Mouse (Mus musculus) MEL (cell line): Measurements from ENCODE around the gene Arpc3. TPM values are rescaled to one million over a fixed set of nuclear protein-coding genes. Genes with fewer than 3 reads are reported as not detected.
A peak's percentile ranks its signal among the peaks of the same experiment; 100 is the strongest.

Experiments used
- DNase-seq: peaks from one replicate; pipeline ENCODE4 v3.0.0; 2011; ENCODE audit warnings: low read depth, low spot score
- H3K27ac ChIP-seq: 2 replicates; pipeline ENCODE4 v1.5.1; 2012; ENCODE audit warnings: low read depth, mild to moderate bottlenecking, control low read depth, low read length, moderate library complexity; ENCODE audit not compliant: control insufficient read depth
- H3K27me3 ChIP-seq, 2 experiments: fragments of 150-350 bp in 1 of 2; sonication (generic) in 1 of 2; 2 replicates each; pipeline ENCODE4 v1.6.1; 2012; ENCODE audit warnings: low read length in 2 of 2, mild to moderate bottlenecking in 2 of 2, improper control_type of control experiment in 1 of 2, moderate library complexity in 1 of 2; ENCODE audit not compliant: insufficient read depth in 2 of 2, control insufficient read depth in 1 of 2
- H3K36me3 ChIP-seq, 2 experiments: 2 replicates each; pipeline ENCODE4 v1.6.1; 2012 to 2014; ENCODE audit warnings: low read length in 2 of 2, improper control_type of control experiment in 1 of 2, inconsistent platforms in 1 of 2, mild to moderate bottlenecking in 1 of 2; ENCODE audit not compliant: insufficient read depth in 2 of 2, control insufficient read depth in 1 of 2
- H3K4me1 ChIP-seq, 2 experiments: fragments of 150-350 bp in 1 of 2; sonication (generic) in 1 of 2; 2 replicates each; pipeline ENCODE4 v1.6.1; 2012; ENCODE audit warnings: low read length in 2 of 2, improper control_type of control experiment in 1 of 2, mild to moderate bottlenecking in 1 of 2; ENCODE audit not compliant: insufficient read depth in 2 of 2, control insufficient read depth in 1 of 2
- H3K4me3 ChIP-seq, 2 experiments: fragments of 150-350 bp in 1 of 2; sonication (generic) in 1 of 2; 2 replicates each; pipeline ENCODE4 v1.5.1; 2012; ENCODE audit warnings: low read depth in 2 of 2, low read length in 2 of 2, mild to moderate bottlenecking in 2 of 2, moderate library complexity in 2 of 2, control low read depth in 1 of 2, improper control_type of control experiment in 1 of 2; ENCODE audit not compliant: control insufficient read depth in 1 of 2, insufficient read depth in 1 of 2
- H3K79me2 ChIP-seq: 2 replicates; pipeline ENCODE4 v1.6.1; 2012; ENCODE audit warnings: mild to moderate bottlenecking, low read length, moderate library complexity; ENCODE audit not compliant: control insufficient read depth, poor library complexity, insufficient read depth
- H3K9ac ChIP-seq: 2 replicates; pipeline ENCODE4 v1.6.1; 2012; ENCODE audit warnings: low read depth, mild to moderate bottlenecking, control low read depth, low read length, moderate library complexity; ENCODE audit not compliant: control insufficient read depth, poor library complexity, severe bottlenecking
- H3K9me3 ChIP-seq: fragments of 150-350 bp; sonication (generic); replicated peaks from 2 replicates; pipeline ENCODE4 v1.6.1; 2012; ENCODE audit warnings: mild to moderate bottlenecking, low read length, improper control_type of control experiment, moderate library complexity; ENCODE audit not compliant: insufficient read depth
- CHD1 ChIP-seq: IDR thresholded peaks from 2 replicates; pipeline ENCODE4 v1.6.1; 2012; ENCODE audit warnings: low read depth, mild to moderate bottlenecking, inconsistent platforms, low read length, improper control_type of control experiment
- CTCF ChIP-seq, 3 experiments: IDR thresholded peaks in 2 of 3; conservative IDR thresholded peaks in 1 of 3; 2 replicates each; pipeline ENCODE4 v1.5.1; 2011 to 2012; ENCODE audit warnings: low read length in 3 of 3, low read depth in 2 of 3, mild to moderate bottlenecking in 2 of 3, improper control_type of control experiment in 1 of 3, inconsistent platforms in 1 of 3, mixed read lengths in 1 of 3, moderate library complexity in 1 of 3; ENCODE audit not compliant: control insufficient read depth in 1 of 3, insufficient read depth in 1 of 3, poor library complexity in 1 of 3, severe bottlenecking in 1 of 3
- E2F4 ChIP-seq: IDR thresholded peaks from 2 replicates; pipeline ENCODE4 v1.6.1; 2011; ENCODE audit warnings: low read depth, low read length, improper control_type of control experiment, borderline replicate concordance
- JUND ChIP-seq: IDR thresholded peaks from 2 replicates; pipeline ENCODE4 v1.6.1; 2011; ENCODE audit warnings: low read depth, mild to moderate bottlenecking, improper control_type of control experiment, low read length
- MAFK ChIP-seq: IDR thresholded peaks from 2 replicates; pipeline ENCODE4 v1.6.1; 2011; ENCODE audit warnings: low read depth, mild to moderate bottlenecking, low read length, improper control_type of control experiment, borderline replicate concordance
- MYB ChIP-seq: IDR thresholded peaks from 2 replicates; pipeline ENCODE4 v1.6.1; 2011; ENCODE audit warnings: mild to moderate bottlenecking, low read depth, low read length, improper control_type of control experiment
- MYC ChIP-seq: IDR thresholded peaks from 2 replicates; pipeline ENCODE4 v1.6.1; 2011; ENCODE audit warnings: low read depth, mild to moderate bottlenecking, low read length, improper control_type of control experiment, moderate library complexity
- POLR2AphosphoS2 ChIP-seq: IDR thresholded peaks from 2 replicates; pipeline ENCODE4 v1.6.1; 2011; ENCODE audit warnings: low read length, improper control_type of control experiment
- RCOR1 ChIP-seq: IDR thresholded peaks from 2 replicates; pipeline ENCODE4 v1.6.1; 2012; ENCODE audit warnings: low read depth, mild to moderate bottlenecking, inconsistent platforms, low read length, improper control_type of control experiment
- SIN3A ChIP-seq: IDR thresholded peaks from 2 replicates; pipeline ENCODE4 v1.6.1; 2012; ENCODE audit warnings: low read length, improper control_type of control experiment, inconsistent platforms
- TAL1 ChIP-seq: IDR thresholded peaks from 2 replicates; pipeline ENCODE4 v1.6.1; 2012; ENCODE audit warnings: mild to moderate bottlenecking, inconsistent platforms, low read length, moderate library complexity, mixed read lengths
- TBP ChIP-seq: IDR thresholded peaks from 2 replicates; pipeline ENCODE4 v1.8.0; 2011; ENCODE audit warnings: low read depth, low read length, improper control_type of control experiment
- TCF12 ChIP-seq: IDR thresholded peaks from 2 replicates; pipeline ENCODE4 v1.6.1; 2014; ENCODE audit warnings: low read depth, mild to moderate bottlenecking, inconsistent platforms, low read length, improper control_type of control experiment, moderate library complexity
- USF1 ChIP-seq: IDR thresholded peaks from 2 replicates; pipeline ENCODE4 v1.6.1; 2014; ENCODE audit warnings: low read depth, mild to moderate bottlenecking, inconsistent platforms, low read length, improper control_type of control experiment, moderate library complexity
- USF2 ChIP-seq, 2 experiments: IDR thresholded peaks; 2 replicates each; pipeline ENCODE4 v1.6.1; 2011 to 2012; ENCODE audit warnings: improper control_type of control experiment in 2 of 2, low read length in 2 of 2, borderline replicate concordance in 1 of 2, inconsistent platforms in 1 of 2, low read depth in 1 of 2, mild to moderate bottlenecking in 1 of 2; ENCODE audit not compliant: insufficient read depth in 1 of 2
- ZC3H11A ChIP-seq: IDR thresholded peaks from 2 replicates; pipeline ENCODE4 v1.6.1; 2012; ENCODE audit warnings: low read depth, mild to moderate bottlenecking, inconsistent platforms, low read length, improper control_type of control experiment
- ZNF384 ChIP-seq: IDR thresholded peaks from 2 replicates; pipeline ENCODE4 v1.6.1; 2012; ENCODE audit warnings: low read depth, mild to moderate bottlenecking, inconsistent platforms, low read length, improper control_type of control experiment
- polyA plus RNA-seq, 2 experiments: library from polyadenylated mRNA; stranded (reverse) in 1 of 2; unstranded in 1 of 2; fragments of >175 nt in 1 of 2; fragments of >200 nt in 1 of 2; gene quantifications; 2 replicates each; pipeline versions ENCODE4 v1.2.1 to v1.2.4; 2012; ENCODE audit warnings: low replicate concordance in 2 of 2, low read depth in 1 of 2; ENCODE audit not compliant: insufficient read length in 2 of 2, insufficient read depth in 1 of 2, missing spikeins in 1 of 2
- total RNA-seq: library from RNA; depleted of rRNA; stranded (reverse); fragments of 300-350 nt; gene quantifications from 2 replicates; pipeline ENCODE4 v1.2.3, GENCODE M21; 2012

The Arpc3 gene
- total and polyA plus RNA-seq, 3 experiments = 365 to 1,109 (median 433) TPM

GRCm38 (mm10) chr5:122372878-122373277 is 18.8 kb upstream of the Arpc3 start:
- Histone ChIP-seq H3K27ac (peak overlapping the region; percentile 87), H3K79me2 (peaks cover 27% of the 10 kb centered on the region), H3K4me1 (peaks cover 0 to 3% of the 10 kb centered on the region in 2 experiments; a peak in 1 of 4 replicates), H3K9ac (peak overlapping the region; percentile 84), H3K36me3 (peaks cover 7 to 11% of the 10 kb centered on the region in 2 experiments; a peak in 3 of 4 replicates), H3K4me3 (peak overlapping the region; percentile 81 to 95), H3K9me3 (no peaks in the 10 kb centered on the region), H3K27me3 (no peaks in the 10 kb centered on the region)
- no peak for DNase-seq
- 0 out of 2 replicates have a peak, but pooled peaks have one; percentile 81 for TF ChIP-seq CHD1
- TF ChIP-seq E2F4 = no peak

GRCm38 (mm10) chr5:122377101-122377833 is 14.4 kb upstream of the Arpc3 start:
- H3K36me3 ChIP-seq = peaks cover 6 to 7% of the 10 kb centered on the region in 2 experiments
- no peaks in the 10 kb centered on the region for H3K4me1 ChIP-seq
- no peak overlapping the region for H3K9ac ChIP-seq
- DNase-seq = no peak
- no peak overlapping the region for H3K4me3 ChIP-seq
- H3K9me3 ChIP-seq = no peaks in the 10 kb centered on the region
- H3K27ac ChIP-seq = no peak overlapping the region
- TF ChIP-seq SIN3A (no peak), ZNF384 (peak; percentile 66)
- peaks cover 17% of the 10 kb centered on the region for H3K79me2 ChIP-seq
- H3K27me3 ChIP-seq = no peaks in the 10 kb centered on the region

- H3K36me3 ChIP-seq = peaks cover 5 to 12% of the 10 kb centered on the region in 2 experiments
- TF ChIP-seq E2F4 (no peak), JUND (no peak), POLR2AphosphoS2 (no peak), MAFK (no peak), RCOR1 (no peak), CTCF (IDR thresholded peaks at IDR 0.05 in 2 of 3, conservative IDR thresholded peaks at IDR 0.05 in 1 of 3; ENCODE audit: control insufficient read depth in 1 of 3, insufficient read depth in 1 of 3, low read depth in 2 of 3, low read length in 3 of 3, poor library complexity in 1 of 3, severe bottlenecking in 1 of 3) (no peak), MYC (no peak), MYB (no peak), TBP (no peak), TCF12 (no peak), SIN3A (no peak), ZC3H11A (no peak), TAL1 (no peak), USF1 (no peak), USF2 (IDR thresholded peaks at IDR 0.05; ENCODE audit: borderline replicate concordance in 1 of 2, insufficient read depth in 1 of 2, low read depth in 1 of 2, low read length in 2 of 2) (no peak), ZNF384 (no peak)
- no peak for DNase-seq
Observed at GRCm38 (mm10) chr5:122378171-122378570, 13.5 kb upstream of the Arpc3 start.

More at GRCm38 (mm10) chr5:122378171-122378570, 13.5 kb upstream of the Arpc3 start:
- no peak overlapping the region for H3K27ac ChIP-seq
- no peak overlapping the region for H3K4me3 ChIP-seq
- H3K4me1 ChIP-seq = no peaks in the 10 kb centered on the region
- no peaks in the 10 kb centered on the region for H3K27me3 ChIP-seq
- no peaks in the 10 kb centered on the region for H3K9me3 ChIP-seq
- peaks cover 10% of the 10 kb centered on the region for H3K79me2 ChIP-seq
- no peak overlapping the region for H3K9ac ChIP-seq
